ENCODE assay signal across 8 mouse cellular contexts in the genomic region with DNA sequence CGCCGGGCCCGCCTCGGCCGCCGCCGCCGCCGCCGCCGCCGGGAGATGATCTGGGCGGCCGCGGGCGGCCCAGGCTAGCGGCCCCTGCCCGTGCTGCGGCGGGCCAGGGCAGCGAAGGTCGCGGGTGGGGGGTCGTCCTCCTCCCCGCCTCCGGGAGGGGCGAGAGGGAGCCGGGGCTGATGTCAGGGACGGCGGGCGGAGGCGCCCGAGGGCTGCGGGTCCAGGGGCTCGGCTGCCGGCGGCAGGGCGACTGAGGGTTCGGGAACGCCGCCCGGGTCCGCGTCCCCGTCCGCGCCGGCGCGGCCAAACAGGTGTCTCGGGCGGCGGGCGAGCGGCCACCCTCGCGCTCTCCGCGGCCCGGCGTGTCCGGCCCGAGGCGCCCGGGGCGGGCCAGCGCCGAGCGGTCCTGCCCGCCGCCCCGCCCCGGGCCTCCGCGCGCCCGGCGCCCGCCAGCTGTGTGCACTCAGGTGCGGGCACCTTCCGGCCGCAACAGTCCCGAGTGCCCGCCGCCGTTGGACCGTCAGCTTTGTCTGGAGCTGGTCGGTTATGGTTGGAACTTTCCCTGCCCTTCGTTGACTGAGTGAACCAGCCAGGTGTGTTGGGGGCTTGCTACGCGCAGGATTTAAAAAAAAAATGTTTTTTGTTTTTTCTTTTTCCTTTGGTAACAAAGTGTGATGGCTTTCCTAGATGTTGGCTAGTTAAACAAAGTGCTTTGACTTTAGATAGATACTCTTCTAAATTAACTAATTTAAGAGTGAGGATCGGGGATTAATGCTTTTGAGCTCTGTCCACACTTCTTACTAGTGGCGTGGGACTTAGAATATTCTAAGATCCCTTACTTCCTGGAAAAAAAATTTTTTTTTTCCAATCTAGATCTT. TPM values are rescaled to one million over a fixed set of nuclear protein-coding genes. Genes with fewer than 3 reads are reported as not detected.
DNase-seq lines count a peak whose midpoint lies in the region; ATAC-seq lines count a peak whose summit lies in the region.

A gene (plus strand): TSS at position 41 of the 878 bp plus-strand sequence.

- peak within 1 kb of the TSS; percentile 82 for H3K4me3 ChIP-seq in embryonic facial prominence, embryonic 11.5 days (ENCODE audit: low read depth, low read length)
- peak within 1 kb of the TSS; percentile 78 for H3K4me3 ChIP-seq in heart, embryonic 15.5 days
- H3K4me3 ChIP-seq in lung, embryonic 16.5 days (ENCODE audit: low read length), result peak within 1 kb of the TSS; percentile 89

- peak; percentile 81 for ATAC-seq in embryonic facial prominence, embryonic 11.5 days (replicated peaks; ENCODE audit: insufficient number of reproducible peaks, low FRiP score, low TSS enrichment, low read depth)
- ATAC-seq in heart, embryonic 15.5 days (replicated peaks; ENCODE audit: insufficient number of reproducible peaks, insufficient read depth, low FRiP score, low read depth), result peak; percentile 79
- peak; percentile 78 for ATAC-seq in lung, embryonic 16.5 days (ENCODE audit: low read depth)

- no peaks in the 10 kb centered on the region for H3K27me3 ChIP-seq in embryonic facial prominence, embryonic 11.5 days (ENCODE audit: control insufficient read depth, insufficient read depth, low read length)
- H3K27me3 ChIP-seq in heart, embryonic 15.5 days, result no peaks in the 10 kb centered on the region
- no peaks in the 10 kb centered on the region for H3K27me3 ChIP-seq in lung, embryonic 16.5 days (ENCODE audit: control insufficient read depth, insufficient read depth, low read depth, low read length)

- H3K4me2 ChIP-seq in embryonic facial prominence, embryonic 11.5 days (ENCODE audit: low read depth, low read length), result peak within 1 kb of the TSS; percentile 57
- peak within 1 kb of the TSS; percentile 65 for H3K4me2 ChIP-seq in heart, embryonic 15.5 days
- peak within 1 kb of the TSS; percentile 66 for H3K4me2 ChIP-seq in lung, embryonic 16.5 days (ENCODE audit: low read depth, low read length)

- WGBS in embryonic facial prominence, embryonic 11.5 days, result under 1% methylated on average over 59 of the region's 93 CpGs
- WGBS in heart, embryonic 15.5 days, result under 1% methylated on average over 48 of the region's 93 CpGs
- 0% methylated on average over 53 of the region's 93 CpGs for WGBS in lung, embryonic 16.5 days

- H3K9ac ChIP-seq in embryonic facial prominence, embryonic 11.5 days (replicated peaks; ENCODE audit: low read length), result peak within 1 kb of the TSS; percentile 93
- peak within 1 kb of the TSS; percentile 93 for H3K9ac ChIP-seq in heart, embryonic 15.5 days
- H3K9ac ChIP-seq in lung, embryonic 16.5 days (ENCODE audit: low read length), result peak within 1 kb of the TSS; percentile 95

- H3K9me3 ChIP-seq in embryonic facial prominence, embryonic 11.5 days (replicated peaks; ENCODE audit: control insufficient read depth, low read length), result no peaks in the 10 kb centered on the region
- no peaks in the 10 kb centered on the region for H3K9me3 ChIP-seq in heart, embryonic 15.5 days (replicated peaks)
- H3K9me3 ChIP-seq in lung, embryonic 16.5 days (ENCODE audit: control insufficient read depth, low read length), result no peaks in the 10 kb centered on the region

- no peaks in the 10 kb centered on the region for H3K4me1 ChIP-seq in embryonic facial prominence, embryonic 11.5 days (ENCODE audit: control insufficient read depth, insufficient read depth, low read length)
- H3K4me1 ChIP-seq in heart, embryonic 15.5 days (replicated peaks), result peaks cover 21% of the 10 kb centered on the region
- H3K4me1 ChIP-seq in lung, embryonic 16.5 days (replicated peaks; ENCODE audit: control insufficient read depth, insufficient read depth, low read length), result peaks cover 7% of the 10 kb centered on the region

- DNase-seq in 3T3-L1 (ENCODE audit: low read depth, low spot score), result peak; percentile 44
- DNase-seq in ES-CJ7 (ENCODE audit: low read depth, low spot score), result peak; percentile 24
- DNase-seq in embryonic facial prominence, embryonic 11.5 days (ENCODE audit: low spot score), result peak; percentile 47
- DNase-seq in kidney, postnatal 10 days, result peak; percentile 75
- DNase-seq in ovary, postnatal 14 days (ENCODE audit: low spot score), result peak; percentile 18
- DNase-seq in right cerebral cortex, postnatal 36 days (ENCODE audit: low spot score in 2 of 2), result no peak

- no peaks in the 10 kb centered on the region for H3K36me3 ChIP-seq in embryonic facial prominence, embryonic 11.5 days (replicated peaks; ENCODE audit: control insufficient read depth, insufficient read depth, low read depth, low read length)
- H3K36me3 ChIP-seq in heart, embryonic 15.5 days, result no peaks in the 10 kb centered on the region
- H3K36me3 ChIP-seq in lung, embryonic 16.5 days (ENCODE audit: control insufficient read depth, insufficient read depth, low read length), result no peaks in the 10 kb centered on the region

- peak within 1 kb of the TSS; percentile 81 for H3K27ac ChIP-seq in embryonic facial prominence, embryonic 11.5 days (replicated peaks; ENCODE audit: low read depth, low read length)
- H3K27ac ChIP-seq in heart, embryonic 15.5 days, result peak within 1 kb of the TSS; percentile 96
- peak within 1 kb of the TSS; percentile 97 for H3K27ac ChIP-seq in lung, embryonic 16.5 days (ENCODE audit: low read length)

RNA-seq across cellular contexts. Expression of the gene that starts here (rescaled TPM):
- polyA plus RNA-seq in embryonic facial prominence, embryonic 11.5 days (2014; fragmentation: Nextera tagmentation; extraction: Ambion mirVana), result 4.6 and 6.4 TPM in 2 replicates
- 3.0 and 3.1 TPM in 2 replicates for polyA plus RNA-seq in heart, embryonic 15.5 days (2015; fragmentation: Nextera tagmentation; extraction: Ambion mirVana)
- polyA plus RNA-seq in lung, embryonic 16.5 days (2015; fragmentation: Nextera tagmentation; extraction: Ambion mirVana), result 4.1 and 4.6 TPM in 2 replicates

Comparison
In these comparisons a context has a peak if more than half of its experiments do, and no peak if none do; other contexts are left out.
1. DNase-seq: peak in 3T3-L1 (single experiment), ES-CJ7 (single experiment), embryonic facial prominence, embryonic 11.5 days (single experiment), kidney, postnatal 10 days (single experiment) and ovary, postnatal 14 days (single experiment); none in right cerebral cortex, postnatal 36 days (0 of 2).
2. Peak in every context shown above with its lines, with median percentiles within 50 percentile points of each other: ATAC-seq, H3K27ac ChIP-seq, H3K4me2 ChIP-seq, H3K4me3 ChIP-seq and H3K9ac ChIP-seq.